ENCODE assay signal across 24 mouse cellular contexts in genomic region chr15:27483183-27483582, GRCm38 (mm10).
"Had no signal": no experiment of that assay in that cellular context is flagged by ENCODE, and none has a peak within 500 bp of the region (broad histone marks: within the 10 kb centered on the region; RNA-seq: fewer than 3 reads in every experiment).

No protein-coding gene starts in this region.

- H3K9ac ChIP-seq: kidney, embryonic 15.5 days; limb, embryonic 13.5 days; liver, embryonic 12.5 days; liver, embryonic 15.5 days; midbrain, embryonic 13.5 days; neural tube, embryonic 12.5 days; neural tube, embryonic 15.5 days had no signal

- H3K9me3 ChIP-seq: kidney, embryonic 15.5 days; limb, embryonic 10.5 days; limb, embryonic 13.5 days; liver, embryonic 12.5 days; liver, embryonic 15.5 days; megakaryocyte, embryonic 14.5 days; midbrain, embryonic 10.5 days; midbrain, embryonic 13.5 days; neural tube, embryonic 12.5 days; neural tube, embryonic 15.5 days had no signal

- H3K4me3 ChIP-seq: kidney, embryonic 15.5 days; layer of hippocampus, adult 2 months; limb, embryonic 10.5 days; limb, embryonic 13.5 days; liver, embryonic 12.5 days; liver, embryonic 15.5 days; megakaryocyte, embryonic 14.5 days; midbrain, embryonic 10.5 days; midbrain, embryonic 13.5 days; neural tube, embryonic 12.5 days; neural tube, embryonic 15.5 days had no signal

- ATAC-seq: liver, embryonic 12.5 days; midbrain, embryonic 13.5 days had no signal

- H3K27ac ChIP-seq: kidney, embryonic 15.5 days; layer of hippocampus, adult 2 months; limb, embryonic 10.5 days; limb, embryonic 13.5 days; liver, embryonic 12.5 days; liver, embryonic 15.5 days; midbrain, embryonic 10.5 days; midbrain, embryonic 13.5 days; neural tube, embryonic 12.5 days; neural tube, embryonic 15.5 days; stomach, postnatal 0 days had no signal

- H3K4me2 ChIP-seq: kidney, embryonic 15.5 days; limb, embryonic 13.5 days; liver, embryonic 12.5 days; liver, embryonic 15.5 days; midbrain, embryonic 13.5 days; neural tube, embryonic 12.5 days; neural tube, embryonic 15.5 days had no signal

- DNase-seq: kidney, adult 11 months; kidney, adult 8-10 months; kidney, postnatal 14 days; layer of hippocampus, adult 9-11 months; liver; lung, adult 2 months; right cerebral cortex, adult 18-20 months; right cerebral cortex, postnatal 14 days; right cerebral cortex, postnatal 4 days; thymus, adult 2 months; thymus, postnatal 14 days; thymus, postnatal 4 days had no signal

- H3K27me3 ChIP-seq: kidney, embryonic 15.5 days; limb, embryonic 13.5 days; midbrain, embryonic 13.5 days; neural tube, embryonic 12.5 days; neural tube, embryonic 15.5 days had no signal

- H3K36me3 ChIP-seq: kidney, embryonic 15.5 days; limb, embryonic 10.5 days; limb, embryonic 13.5 days; liver, embryonic 12.5 days; liver, embryonic 15.5 days; midbrain, embryonic 10.5 days; midbrain, embryonic 13.5 days; neural tube, embryonic 12.5 days; neural tube, embryonic 15.5 days had no signal
